Mouse (Mus musculus): Measurements from ENCODE around the gene Uba2. TPM values are rescaled to one million over a fixed set of nuclear protein-coding genes. Genes with fewer than 3 reads are reported as not detected.
"Not testable (repeated sequence)": the region's sequence is repeated elsewhere in the genome, so short reads cannot be mapped to it uniquely, and the experiment has no call there.

Gene Uba2
- polyA plus RNA-seq, 1 experiment: 81.6 TPM

DNA sequence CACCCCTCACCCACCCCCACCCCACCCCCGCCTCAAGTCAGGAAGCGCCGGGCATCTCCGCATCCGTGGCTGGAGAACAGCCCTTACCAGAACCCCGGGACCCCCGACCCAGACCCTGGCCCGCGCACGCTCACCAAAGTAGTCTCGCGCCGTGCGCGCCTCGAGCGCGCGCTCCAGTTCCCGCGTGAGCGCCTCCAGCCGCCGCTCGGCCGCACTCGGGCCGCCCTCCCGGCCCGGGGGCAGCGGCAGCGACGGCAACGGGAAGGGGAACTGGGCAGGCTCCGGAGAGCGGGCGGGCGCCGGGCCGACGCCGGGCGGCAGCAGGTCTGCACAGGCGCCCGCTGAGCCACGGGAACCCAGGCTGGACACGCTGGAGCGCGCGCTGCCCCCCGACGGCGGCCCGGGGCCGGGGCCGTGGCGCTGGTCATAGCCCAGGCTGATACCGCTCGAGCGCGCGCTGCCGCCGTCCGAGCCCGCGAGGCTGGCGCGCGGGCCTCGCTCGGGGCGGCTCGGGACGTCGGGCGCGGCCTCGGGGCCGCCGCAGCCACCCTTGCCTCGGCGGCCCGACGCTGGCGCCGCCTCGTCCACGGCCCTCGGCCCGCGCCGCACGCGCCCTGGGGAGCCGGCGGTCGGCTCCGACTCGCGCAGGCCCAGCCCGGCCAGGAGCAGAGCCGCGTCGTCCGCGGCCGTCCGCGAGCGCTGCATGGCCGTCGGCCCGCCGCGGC lies 36.9 kb downstream of the Uba2 start:
- TF ChIP-seq CTCF (IDR thresholded peaks at IDR 0.05; ENCODE audit: borderline replicate concordance, control insufficient read depth, extremely low read depth, insufficient read depth, low read length, poor library complexity): no peak
- Histone ChIP-seq H3K27me3 (ENCODE audit: control insufficient read depth, insufficient read depth, low read length) (peaks cover 2% of the 10 kb centered on the region), H3K36me3 (ENCODE audit: control insufficient read depth, insufficient read depth, low read length) (no peaks in the 10 kb centered on the region), H3K4me3 (ENCODE audit: control insufficient read depth, insufficient read depth, low read length) (no peak overlapping the region), H3K27ac (ENCODE audit: control insufficient read depth, insufficient read depth, low read length) (no peak overlapping the region), H3K4me1 (replicated peaks; ENCODE audit: control insufficient read depth, insufficient read depth, low read length) (peaks cover 6% of the 10 kb centered on the region; the same call in 1 of the 2 replicates)
- no peak for DNase-seq
- 10% methylated on average over 116 of the region's 116 CpGs for WGBS

DNA sequence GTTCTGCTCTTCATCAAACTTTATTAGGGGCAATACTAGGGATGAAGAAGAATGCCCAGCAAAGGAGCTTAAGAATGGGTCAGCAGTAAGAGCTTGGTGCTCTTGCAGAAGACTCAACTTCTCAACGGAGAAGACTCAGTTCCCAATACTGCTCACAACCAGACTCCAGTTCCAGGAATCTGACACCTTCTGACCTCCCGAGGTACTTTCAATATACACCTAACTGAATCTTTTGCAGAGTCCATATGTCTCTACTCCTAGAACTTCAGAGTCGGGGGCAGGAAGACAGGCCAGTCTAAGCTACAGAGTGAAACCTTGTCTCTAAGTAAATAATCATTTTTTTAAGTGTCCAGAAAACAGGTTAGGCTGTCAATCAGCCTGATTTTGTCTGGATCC lies 37.4 kb downstream of the Uba2 start:
- 27% methylated on average over 3 of the region's 3 CpGs for WGBS
- no peak overlapping the region for H3K4me3 ChIP-seq (ENCODE audit: control insufficient read depth, insufficient read depth, low read length)
- H3K27me3 ChIP-seq (ENCODE audit: control insufficient read depth, insufficient read depth, low read length): peaks cover 2% of the 10 kb centered on the region
- no peak for DNase-seq
- H3K4me1 ChIP-seq (replicated peaks; ENCODE audit: control insufficient read depth, insufficient read depth, low read length): peaks cover 6% of the 10 kb centered on the region; the same call in 1 of the 2 replicates
- H3K27ac ChIP-seq (ENCODE audit: control insufficient read depth, insufficient read depth, low read length): no peak overlapping the region
- TF ChIP-seq CTCF (IDR thresholded peaks at IDR 0.05; ENCODE audit: borderline replicate concordance, control insufficient read depth, extremely low read depth, insufficient read depth, low read length, poor library complexity) (no peak), POLR2A (IDR thresholded peaks at IDR 0.05; ENCODE audit: control insufficient read depth, extremely low read depth, insufficient read depth, low read length, poor library complexity) (no peak)
- H3K36me3 ChIP-seq (ENCODE audit: control insufficient read depth, insufficient read depth, low read length): no peaks in the 10 kb centered on the region

- H3K27ac ChIP-seq (ENCODE audit: control insufficient read depth, insufficient read depth, low read length): no peak overlapping the region
- H3K4me1 ChIP-seq (replicated peaks; ENCODE audit: control insufficient read depth, insufficient read depth, low read length): peaks cover 6% of the 10 kb centered on the region; the same call in 1 of the 2 replicates
- no peak overlapping the region for H3K4me3 ChIP-seq (ENCODE audit: control insufficient read depth, insufficient read depth, low read length)
- WGBS: 76% methylated on average over 3 of the region's 3 CpGs
- TF ChIP-seq CTCF (IDR thresholded peaks at IDR 0.05; ENCODE audit: borderline replicate concordance, control insufficient read depth, extremely low read depth, insufficient read depth, low read length, poor library complexity) (no peak), POLR2A (IDR thresholded peaks at IDR 0.05; ENCODE audit: control insufficient read depth, extremely low read depth, insufficient read depth, low read length, poor library complexity) (no peak)
- DNase-seq: no peak
- H3K27me3 ChIP-seq (ENCODE audit: control insufficient read depth, insufficient read depth, low read length): peaks cover 2% of the 10 kb centered on the region
- no peaks in the 10 kb centered on the region for H3K36me3 ChIP-seq (ENCODE audit: control insufficient read depth, insufficient read depth, low read length)
Observed at GRCm38 (mm10) chr7:34131118-34131517, 38.3 kb downstream of the Uba2 start.

GRCm38 (mm10) chr7:34126291-34126690 lies 43.1 kb downstream of the Uba2 start:
- Histone ChIP-seq H3K36me3 (ENCODE audit: control insufficient read depth, insufficient read depth, low read length) (no peaks in the 10 kb centered on the region), H3K27me3 (ENCODE audit: control insufficient read depth, insufficient read depth, low read length) (no peaks in the 10 kb centered on the region; the same call in 1 of the 2 replicates), H3K27ac (ENCODE audit: control insufficient read depth, insufficient read depth, low read length) (no peak overlapping the region), H3K4me1 (replicated peaks; ENCODE audit: control insufficient read depth, insufficient read depth, low read length) (no peaks in the 10 kb centered on the region), H3K4me3 (ENCODE audit: control insufficient read depth, insufficient read depth, low read length) (no peak overlapping the region)
- no peak for DNase-seq
- no peak for TF ChIP-seq POLR2A (IDR thresholded peaks at IDR 0.05; ENCODE audit: control insufficient read depth, extremely low read depth, insufficient read depth, low read length, poor library complexity)
- TF ChIP-seq CTCF (IDR thresholded peaks at IDR 0.05; ENCODE audit: borderline replicate concordance, control insufficient read depth, extremely low read depth, insufficient read depth, low read length, poor library complexity): no peak
- WGBS: 81% methylated on average over 3 of the region's 3 CpGs

- DNase-seq: no peak
- Histone ChIP-seq H3K27me3 (ENCODE audit: control insufficient read depth, insufficient read depth, low read length) (no peaks in the 10 kb centered on the region), H3K27ac (ENCODE audit: control insufficient read depth, insufficient read depth, low read length) (no peak overlapping the region), H3K4me1 (replicated peaks; ENCODE audit: control insufficient read depth, insufficient read depth, low read length) (no peaks in the 10 kb centered on the region), H3K4me3 (ENCODE audit: control insufficient read depth, insufficient read depth, low read length) (no peak overlapping the region), H3K36me3 (ENCODE audit: control insufficient read depth, insufficient read depth, low read length) (no peaks in the 10 kb centered on the region)
- WGBS: 95% methylated on average over 9 of the region's 9 CpGs
- no peak for TF ChIP-seq CTCF (IDR thresholded peaks at IDR 0.05; ENCODE audit: borderline replicate concordance, control insufficient read depth, extremely low read depth, insufficient read depth, low read length, poor library complexity)
- TF ChIP-seq POLR2A (IDR thresholded peaks at IDR 0.05; ENCODE audit: control insufficient read depth, extremely low read depth, insufficient read depth, low read length, poor library complexity): no peak
Observed at GRCm38 (mm10) chr7:34125346-34125745, 44.1 kb downstream of the Uba2 start.

GRCm38 (mm10) chr7:34122987-34123720 lies 46.2 kb downstream of the Uba2 start:
- 88% methylated on average over 6 of the region's 6 CpGs for WGBS
- no peak overlapping the region for H3K4me3 ChIP-seq (ENCODE audit: control insufficient read depth, insufficient read depth, low read length)
- TF ChIP-seq POLR2A (IDR thresholded peaks at IDR 0.05; ENCODE audit: control insufficient read depth, extremely low read depth, insufficient read depth, low read length, poor library complexity): no peak
- no peak for TF ChIP-seq CTCF (IDR thresholded peaks at IDR 0.05; ENCODE audit: borderline replicate concordance, control insufficient read depth, extremely low read depth, insufficient read depth, low read length, poor library complexity)
- no peaks in the 10 kb centered on the region for H3K4me1 ChIP-seq (replicated peaks; ENCODE audit: control insufficient read depth, insufficient read depth, low read length)
- DNase-seq: no peak
- no peaks in the 10 kb centered on the region for H3K36me3 ChIP-seq (ENCODE audit: control insufficient read depth, insufficient read depth, low read length)
- H3K27me3 ChIP-seq (ENCODE audit: control insufficient read depth, insufficient read depth, low read length): no peaks in the 10 kb centered on the region
- no peak overlapping the region for H3K27ac ChIP-seq (ENCODE audit: control insufficient read depth, insufficient read depth, low read length)

DNA sequence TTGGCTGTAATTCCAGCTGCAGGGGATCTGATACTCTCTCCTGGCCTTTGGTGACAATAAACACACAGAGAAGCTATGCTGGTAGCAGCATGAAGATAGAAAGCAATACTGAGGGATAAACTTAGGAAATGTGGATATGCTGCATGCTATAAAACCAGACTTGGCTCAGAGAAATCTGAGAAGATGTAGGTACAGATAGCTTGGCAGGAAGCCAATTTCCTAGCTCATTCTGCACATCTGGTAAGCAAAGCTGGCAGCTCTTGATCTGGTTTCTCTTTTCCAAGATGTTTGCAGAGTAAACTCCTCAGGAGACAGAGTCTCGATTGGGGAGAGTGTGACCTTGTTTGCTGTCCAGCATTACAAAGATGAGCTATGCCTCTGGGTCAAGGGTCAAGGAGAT lies 48.8 kb downstream of the Uba2 start:
- not testable (repeated sequence) for H3K4me3 ChIP-seq (ENCODE audit: control insufficient read depth, insufficient read depth, low read length); H3K4me1 ChIP-seq (replicated peaks; ENCODE audit: control insufficient read depth, insufficient read depth, low read length); DNase-seq; H3K27ac ChIP-seq (ENCODE audit: control insufficient read depth, insufficient read depth, low read length); H3K36me3 ChIP-seq (ENCODE audit: control insufficient read depth, insufficient read depth, low read length); H3K27me3 ChIP-seq (ENCODE audit: control insufficient read depth, insufficient read depth, low read length)
- WGBS: 72% methylated on average over 1 of the region's 1 CpGs

Data from thymus, adult 2 months (tissue).